Mouse (Mus musculus): ENCODE data around the gene Camk1. TPM values are rescaled to one million over a fixed set of nuclear protein-coding genes. Genes with fewer than 3 reads are reported as not detected.
A peak's percentile ranks its signal among the peaks of the same experiment; 100 is the strongest.

Gene Camk1
- polyA plus RNA-seq, 1 experiment from 2014 or later, result 109 TPM

DNA sequence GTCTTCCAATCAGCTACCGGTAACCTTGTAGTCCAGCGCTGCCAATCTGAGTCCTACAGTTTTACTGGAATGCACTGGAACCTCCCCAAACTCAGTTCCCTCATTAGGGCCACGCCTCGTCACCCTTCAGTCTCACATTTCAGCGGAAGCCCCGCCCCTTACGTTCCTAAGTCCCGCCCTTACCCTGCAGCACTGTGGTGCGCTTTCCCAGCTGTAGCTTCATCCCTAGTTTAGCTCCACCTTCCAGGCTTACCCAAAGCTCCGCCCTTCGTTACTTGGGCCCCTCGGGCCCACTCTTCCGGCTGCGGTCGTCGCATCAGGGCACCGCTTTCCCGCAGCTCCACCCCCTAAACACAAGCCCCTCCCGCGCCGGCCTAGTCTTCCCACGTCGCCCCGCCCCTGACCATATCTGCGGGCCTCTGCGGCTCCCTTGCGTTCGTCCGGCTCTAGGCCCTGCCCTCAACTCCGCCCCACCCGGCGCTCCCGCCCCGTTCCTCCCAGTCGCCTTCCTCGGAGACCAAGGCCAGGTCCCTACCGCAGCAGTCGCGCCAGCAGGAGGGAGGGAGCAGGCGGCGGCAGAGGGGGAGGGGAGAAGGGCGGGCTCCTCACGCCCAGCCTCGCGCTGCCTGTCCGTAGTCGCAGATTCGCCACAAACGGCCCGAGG, 37.3 kb downstream of the Camk1 start:
- WGBS, result under 1% methylated on average over 50 of the region's 50 CpGs

GRCm38 (mm10) chr6:113302258-113302657, 41.5 kb downstream of the Camk1 start:
- WGBS, result 29% methylated on average over 3 of the region's 3 CpGs
- no peak overlapping the region for H3K4me2 ChIP-seq
- DNase-seq (peak; percentile 63), ATAC-seq (ENCODE audit: insufficient read depth) (no peak)
- H3K27ac ChIP-seq (ENCODE audit: low read depth), result no peak overlapping the region
- H3K4me3 ChIP-seq (ENCODE audit: low read depth, low read length), result no peak overlapping the region
- TF ChIP-seq CTCF (IDR thresholded peaks at IDR 0.05; ENCODE audit: low read depth), result peak; percentile 57
- H3K9me3 ChIP-seq (ENCODE audit: low read depth, low read length), result no peaks in the 10 kb centered on the region
- H3K27me3 ChIP-seq (ENCODE audit: insufficient read depth, low read length), result no peaks in the 10 kb centered on the region
- H3K9ac ChIP-seq, result no peak overlapping the region
- H3K4me1 ChIP-seq (ENCODE audit: insufficient read depth), result no peaks in the 10 kb centered on the region
- no peaks in the 10 kb centered on the region for H3K36me3 ChIP-seq (ENCODE audit: insufficient read depth)

More for the DNA sequence above, 37.3 kb downstream of the Camk1 start:
- Histone ChIP-seq H3K36me3 (ENCODE audit: insufficient read depth) (peaks cover 19% of the 10 kb centered on the region), H3K9ac (peak overlapping the region; percentile 97), H3K27me3 (ENCODE audit: insufficient read depth, low read length) (no peaks in the 10 kb centered on the region), H3K4me3 (ENCODE audit: low read depth, low read length) (peak overlapping the region; percentile 94), H3K27ac (ENCODE audit: low read depth) (peak overlapping the region; percentile 99), H3K4me1 (ENCODE audit: insufficient read depth) (peaks cover 4% of the 10 kb centered on the region; the same call in 1 of the 2 replicates), H3K4me2 (peak overlapping the region; percentile 74), H3K9me3 (ENCODE audit: low read depth, low read length) (no peaks in the 10 kb centered on the region)
- ATAC-seq (ENCODE audit: insufficient read depth), result peak; percentile 99
- peak; percentile 9; the same call in 1 of the 2 replicates for TF ChIP-seq CTCF (IDR thresholded peaks at IDR 0.05; ENCODE audit: low read depth)
- DNase-seq, result peak; percentile 99

DNA sequence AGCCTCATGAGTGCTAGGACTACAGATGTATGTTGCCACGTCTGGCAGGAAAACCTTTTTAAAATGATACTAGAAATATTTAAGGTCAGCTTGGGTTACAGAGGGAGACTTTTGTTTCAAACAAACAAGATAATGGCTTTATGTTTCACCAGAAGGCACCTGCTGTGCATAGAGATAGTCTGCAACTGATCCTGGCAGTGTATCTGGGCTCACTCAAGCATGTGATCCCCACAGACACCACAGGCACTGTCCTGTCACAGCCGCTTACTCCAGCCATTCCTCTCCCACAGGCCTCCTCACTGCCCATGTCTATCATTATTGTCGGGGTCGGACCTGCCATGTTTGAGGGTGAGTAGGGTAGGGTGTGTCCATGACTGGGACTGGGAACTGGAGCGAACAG, 42.4 kb downstream of the Camk1 start:
- ATAC-seq (ENCODE audit: insufficient read depth) (no peak), DNase-seq (no peak)
- Histone ChIP-seq H3K4me2 (no peak overlapping the region), H3K9me3 (ENCODE audit: low read depth, low read length) (no peaks in the 10 kb centered on the region), H3K9ac (no peak overlapping the region), H3K4me3 (ENCODE audit: low read depth, low read length) (no peak overlapping the region), H3K36me3 (ENCODE audit: insufficient read depth) (no peaks in the 10 kb centered on the region), H3K4me1 (ENCODE audit: insufficient read depth) (no peaks in the 10 kb centered on the region), H3K27ac (ENCODE audit: low read depth) (no peak overlapping the region), H3K27me3 (ENCODE audit: insufficient read depth, low read length) (no peaks in the 10 kb centered on the region)
- TF ChIP-seq CTCF (IDR thresholded peaks at IDR 0.05; ENCODE audit: low read depth), result no peak
- WGBS, result 79% methylated on average over 5 of the region's 5 CpGs

GRCm38 (mm10) chr6:113296639-113297038, 47.1 kb downstream of the Camk1 start:
- H3K4me3 ChIP-seq (ENCODE audit: low read depth, low read length), result no peak overlapping the region
- ATAC-seq (ENCODE audit: insufficient read depth) (no peak), DNase-seq (no peak)
- H3K4me2 ChIP-seq, result no peak overlapping the region
- H3K4me1 ChIP-seq (ENCODE audit: insufficient read depth), result no peaks in the 10 kb centered on the region
- no peaks in the 10 kb centered on the region for H3K36me3 ChIP-seq (ENCODE audit: insufficient read depth)
- no peaks in the 10 kb centered on the region for H3K27me3 ChIP-seq (ENCODE audit: insufficient read depth, low read length)
- no peak overlapping the region for H3K27ac ChIP-seq (ENCODE audit: low read depth)
- WGBS, result 52% methylated on average over 4 of the region's 4 CpGs
- no peaks in the 10 kb centered on the region for H3K9me3 ChIP-seq (ENCODE audit: low read depth, low read length)
- no peak overlapping the region for H3K9ac ChIP-seq
- TF ChIP-seq CTCF (IDR thresholded peaks at IDR 0.05; ENCODE audit: low read depth), result no peak

- no peak overlapping the region for H3K9ac ChIP-seq
- no peaks in the 10 kb centered on the region for H3K36me3 ChIP-seq (ENCODE audit: insufficient read depth)
- H3K27ac ChIP-seq (ENCODE audit: low read depth), result no peak overlapping the region
- DNase-seq (no peak), ATAC-seq (ENCODE audit: insufficient read depth) (no peak)
- H3K4me3 ChIP-seq (ENCODE audit: low read depth, low read length), result no peak overlapping the region
- 75% methylated on average over 2 of the region's 2 CpGs for WGBS
- H3K4me2 ChIP-seq, result no peak overlapping the region
- TF ChIP-seq CTCF (IDR thresholded peaks at IDR 0.05; ENCODE audit: low read depth), result no peak
- no peaks in the 10 kb centered on the region for H3K9me3 ChIP-seq (ENCODE audit: low read depth, low read length)
- no peaks in the 10 kb centered on the region for H3K4me1 ChIP-seq (ENCODE audit: insufficient read depth)
- H3K27me3 ChIP-seq (ENCODE audit: insufficient read depth, low read length), result no peaks in the 10 kb centered on the region
Observed at GRCm38 (mm10) chr6:113296046-113296445, 47.7 kb downstream of the Camk1 start.

DNA sequence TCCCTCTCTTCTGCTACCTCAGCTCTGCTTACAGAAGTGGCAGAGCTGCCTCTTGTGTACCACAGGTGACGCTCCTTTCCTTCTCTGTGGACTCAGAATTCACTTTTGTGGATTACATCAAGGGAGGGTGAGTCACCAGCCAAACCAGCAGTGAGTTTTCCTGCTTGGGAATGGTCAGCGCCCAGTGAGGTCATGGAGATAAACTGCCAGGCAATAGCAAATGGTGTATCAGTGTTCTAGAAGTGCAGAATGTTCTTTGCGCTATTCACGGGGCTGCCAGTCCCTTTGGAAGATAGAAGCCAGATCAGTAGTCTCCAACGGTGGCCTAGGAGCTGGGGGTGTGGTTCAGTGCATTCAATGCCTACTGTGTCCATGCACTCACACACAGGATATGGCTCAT, 50.8 kb downstream of the Camk1 start:
- Histone ChIP-seq H3K9ac (no peak overlapping the region), H3K4me3 (ENCODE audit: low read depth, low read length) (no peak overlapping the region), H3K36me3 (ENCODE audit: insufficient read depth) (no peaks in the 10 kb centered on the region), H3K27me3 (ENCODE audit: insufficient read depth, low read length) (no peaks in the 10 kb centered on the region), H3K27ac (ENCODE audit: low read depth) (no peak overlapping the region), H3K9me3 (ENCODE audit: low read depth, low read length) (no peaks in the 10 kb centered on the region), H3K4me2 (no peak overlapping the region), H3K4me1 (ENCODE audit: insufficient read depth) (no peaks in the 10 kb centered on the region)
- 70% methylated on average over 5 of the region's 5 CpGs for WGBS
- TF ChIP-seq CTCF (IDR thresholded peaks at IDR 0.05; ENCODE audit: low read depth), result no peak
- ATAC-seq (ENCODE audit: insufficient read depth) (no peak), DNase-seq (no peak)

DNA sequence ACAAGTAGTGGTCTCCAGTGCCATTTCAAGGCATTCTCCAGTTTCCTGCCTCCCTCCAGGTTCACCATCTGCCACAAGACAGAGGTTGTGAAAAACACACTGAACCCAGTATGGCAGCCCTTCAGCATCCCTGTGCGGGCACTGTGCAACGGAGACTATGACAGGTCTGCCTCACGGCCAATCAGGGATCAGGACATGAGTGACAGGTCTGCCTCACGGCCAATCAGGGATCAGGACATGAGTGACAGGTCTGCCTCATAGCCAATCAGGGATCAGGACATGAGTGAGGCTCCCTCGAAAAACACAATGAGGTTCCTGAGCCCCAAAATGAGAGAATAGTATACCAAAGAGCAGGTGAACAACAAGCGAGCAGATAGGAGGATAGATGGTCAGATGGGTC, 53.4 kb downstream of the Camk1 start:
- Histone ChIP-seq H3K27ac (ENCODE audit: low read depth) (no peak overlapping the region), H3K9ac (no peak overlapping the region), H3K4me3 (ENCODE audit: low read depth, low read length) (no peak overlapping the region), H3K36me3 (ENCODE audit: insufficient read depth) (no peaks in the 10 kb centered on the region), H3K4me2 (no peak overlapping the region), H3K9me3 (ENCODE audit: low read depth, low read length) (no peaks in the 10 kb centered on the region), H3K4me1 (ENCODE audit: insufficient read depth) (no peaks in the 10 kb centered on the region), H3K27me3 (ENCODE audit: insufficient read depth, low read length) (no peaks in the 10 kb centered on the region)
- 66% methylated on average over 6 of the region's 6 CpGs for WGBS
- TF ChIP-seq CTCF (IDR thresholded peaks at IDR 0.05; ENCODE audit: low read depth), result no peak
- ATAC-seq (ENCODE audit: insufficient read depth) (no peak), DNase-seq (no peak)

Measured in lung, embryonic 14.5 days (tissue).